Mouse (Mus musculus): ENCODE data around the gene Pars2. TPM values are rescaled to one million over a fixed set of nuclear protein-coding genes. Genes with fewer than 3 reads are reported as not detected.

Pars2 gene
- total RNA-seq, 2 experiments from 2014 or later: 1.7 to 1.8 TPM

Other genes starting within 250 kb of the Pars2 start
- under 1 TPM in 1 of 2 experiments, not detected in 1; 0.08 TPM for gene Pcsk9, start 186.7 kb upstream of the Pars2 start, total RNA-seq (2021)
- not detected for gene Bsnd, start 158.8 kb upstream of the Pars2 start, total RNA-seq (2021)
- gene Dhcr24, start 90.0 kb upstream of the Pars2 start, total RNA-seq (2021): 1 to 10 TPM; 4.4 to 5.5 TPM
- not detected for gene Lexm, start 33.8 kb upstream of the Pars2 start, total RNA-seq (2021)
- not detected for gene Ttc22, start 28.6 kb upstream of the Pars2 start, total RNA-seq (2021)
- 10 to 100 TPM; 24.7 to 28.6 TPM for gene Ttc4, start 27.9 kb downstream of the Pars2 start, total RNA-seq (2021)
- gene Mroh7, start 79.9 kb downstream of the Pars2 start, total RNA-seq (2021): under 1 TPM; 0.19 to 0.69 TPM
- gene Fam151a, start 82.8 kb downstream of the Pars2 start, total RNA-seq (2021): not detected
- gene Acot11, start 153.9 kb downstream of the Pars2 start, total RNA-seq (2021): 10 to 100 TPM in 1 of 2 experiments, 1 to 10 TPM in 1; 7.8 to 14.3 TPM